Mouse (Mus musculus): ENCODE results near the gene Abcc2. TPM values are rescaled to one million over a fixed set of nuclear protein-coding genes. Genes with fewer than 3 reads are reported as not detected.

The Abcc2 gene
- total and polyA plus RNA-seq, 2 experiments from 2014 or later, result not detected

- Histone ChIP-seq H3K27me3 (ENCODE audit: control insufficient read depth, insufficient read depth, low read length) (no peaks in the 10 kb centered on the region), H3K27ac (ENCODE audit: low read depth) (no peak overlapping the region), H3K9me3 (replicated peaks; ENCODE audit: control insufficient read depth, low read length) (no peaks in the 10 kb centered on the region), H3K4me2 (ENCODE audit: low read depth, low read length) (no peak overlapping the region), H3K36me3 (replicated peaks; ENCODE audit: control insufficient read depth, insufficient read depth, low read length) (no peaks in the 10 kb centered on the region), H3K4me1 (ENCODE audit: control insufficient read depth, insufficient read depth) (no peaks in the 10 kb centered on the region), H3K9ac (replicated peaks; ENCODE audit: low read depth, low read length) (no peak overlapping the region), H3K4me3 (ENCODE audit: low read depth, low read length) (no peak overlapping the region)
- ATAC-seq (ENCODE audit: insufficient read depth, low read depth), result no peak
- DNase-seq (ENCODE audit: low spot score), result no peak
- TF ChIP-seq CTCF (IDR thresholded peaks at IDR 0.05; ENCODE audit: low read depth) (no peak), EP300 (IDR thresholded peaks at IDR 0.05; ENCODE audit: low read depth) (no peak)
- 67% methylated on average over 5 of the region's 5 CpGs for WGBS
These were observed 1.6 kb upstream of the Abcc2 start for GRCm38 (mm10) chr19:43780391-43780790.

- TF ChIP-seq CTCF (IDR thresholded peaks at IDR 0.05; ENCODE audit: low read depth), result no peak
- TF ChIP-seq EP300 (IDR thresholded peaks at IDR 0.05; ENCODE audit: low read depth), result no peak
These were observed 2.8 kb downstream of the Abcc2 start for GRCm38 (mm10) chr19:43784761-43785160.

GRCm38 (mm10) chr19:43786249-43787026 lies 4.4 kb downstream of the Abcc2 start:
- 71% methylated on average over 13 of the region's 13 CpGs for WGBS
- TF ChIP-seq CTCF (IDR thresholded peaks at IDR 0.05; ENCODE audit: low read depth) (no peak), EP300 (IDR thresholded peaks at IDR 0.05; ENCODE audit: low read depth) (no peak)
- Histone ChIP-seq H3K9me3 (replicated peaks; ENCODE audit: control insufficient read depth, low read length) (no peaks in the 10 kb centered on the region), H3K4me2 (ENCODE audit: low read depth, low read length) (no peak overlapping the region), H3K27ac (ENCODE audit: low read depth) (no peak overlapping the region), H3K36me3 (replicated peaks; ENCODE audit: control insufficient read depth, insufficient read depth, low read length) (no peaks in the 10 kb centered on the region), H3K4me3 (ENCODE audit: low read depth, low read length) (no peak overlapping the region), H3K4me1 (ENCODE audit: control insufficient read depth, insufficient read depth) (no peaks in the 10 kb centered on the region), H3K27me3 (ENCODE audit: control insufficient read depth, insufficient read depth, low read length) (no peaks in the 10 kb centered on the region), H3K9ac (replicated peaks; ENCODE audit: low read depth, low read length) (no peak overlapping the region)
- ATAC-seq (ENCODE audit: insufficient read depth, low read depth) (no peak), DNase-seq (ENCODE audit: low spot score) (no peak)

More at GRCm38 (mm10) chr19:43784761-43785160, 2.8 kb downstream of the Abcc2 start:
- no peak for ATAC-seq (ENCODE audit: insufficient read depth, low read depth)
- H3K9me3 ChIP-seq (replicated peaks; ENCODE audit: control insufficient read depth, low read length), result no peaks in the 10 kb centered on the region
- H3K4me2 ChIP-seq (ENCODE audit: low read depth, low read length), result no peak overlapping the region
- H3K9ac ChIP-seq (replicated peaks; ENCODE audit: low read depth, low read length), result no peak overlapping the region
- H3K36me3 ChIP-seq (replicated peaks; ENCODE audit: control insufficient read depth, insufficient read depth, low read length), result no peaks in the 10 kb centered on the region
- WGBS, result 65% methylated on average over 8 of the region's 8 CpGs
- no peaks in the 10 kb centered on the region for H3K27me3 ChIP-seq (ENCODE audit: control insufficient read depth, insufficient read depth, low read length)
- no peak overlapping the region for H3K4me3 ChIP-seq (ENCODE audit: low read depth, low read length)
- no peaks in the 10 kb centered on the region for H3K4me1 ChIP-seq (ENCODE audit: control insufficient read depth, insufficient read depth)
- no peak overlapping the region for H3K27ac ChIP-seq (ENCODE audit: low read depth)
- DNase-seq (ENCODE audit: low spot score), result no peak

GRCm38 (mm10) chr19:43789817-43790216 lies 7.8 kb downstream of the Abcc2 start:
- no peak for DNase-seq (ENCODE audit: low spot score)
- H3K27me3 ChIP-seq (ENCODE audit: control insufficient read depth, insufficient read depth, low read length), result no peaks in the 10 kb centered on the region
- no peak overlapping the region for H3K27ac ChIP-seq (ENCODE audit: low read depth)
- 80% methylated on average over 7 of the region's 7 CpGs for WGBS
- TF ChIP-seq EP300 (IDR thresholded peaks at IDR 0.05; ENCODE audit: low read depth) (no peak), CTCF (IDR thresholded peaks at IDR 0.05; ENCODE audit: low read depth) (no peak)
- no peak for ATAC-seq (ENCODE audit: insufficient read depth, low read depth)
- no peaks in the 10 kb centered on the region for H3K36me3 ChIP-seq (replicated peaks; ENCODE audit: control insufficient read depth, insufficient read depth, low read length)
- no peak overlapping the region for H3K4me3 ChIP-seq (ENCODE audit: low read depth, low read length)
- H3K4me1 ChIP-seq (ENCODE audit: control insufficient read depth, insufficient read depth), result no peaks in the 10 kb centered on the region
- no peak overlapping the region for H3K4me2 ChIP-seq (ENCODE audit: low read depth, low read length)
- H3K9me3 ChIP-seq (replicated peaks; ENCODE audit: control insufficient read depth, low read length), result no peaks in the 10 kb centered on the region
- H3K9ac ChIP-seq (replicated peaks; ENCODE audit: low read depth, low read length), result no peak overlapping the region

DNA sequence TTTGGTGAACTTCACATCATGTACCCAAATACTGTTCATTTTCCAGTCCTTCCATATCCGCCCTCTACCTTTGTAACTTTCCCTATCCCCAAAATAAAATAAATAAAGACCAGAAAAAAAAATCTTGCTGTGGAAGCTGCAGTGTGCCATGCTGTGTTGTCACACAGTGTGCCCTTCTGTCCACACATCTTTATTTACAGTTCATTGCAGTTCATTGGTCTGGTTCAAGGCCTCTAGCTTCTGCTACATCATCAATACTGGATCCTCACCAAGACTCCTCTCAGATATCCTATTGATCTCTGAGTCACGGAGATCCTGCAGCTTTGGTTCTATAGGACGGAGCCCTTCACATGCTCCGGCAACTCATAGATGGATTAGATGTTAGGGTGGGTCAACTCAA lies 10.5 kb downstream of the Abcc2 start:
- Histone ChIP-seq H3K9me3 (replicated peaks; ENCODE audit: control insufficient read depth, low read length) (no peaks in the 10 kb centered on the region), H3K4me2 (ENCODE audit: low read depth, low read length) (no peak overlapping the region), H3K9ac (replicated peaks; ENCODE audit: low read depth, low read length) (no peak overlapping the region), H3K36me3 (replicated peaks; ENCODE audit: control insufficient read depth, insufficient read depth, low read length) (no peaks in the 10 kb centered on the region), H3K4me1 (ENCODE audit: control insufficient read depth, insufficient read depth) (no peaks in the 10 kb centered on the region), H3K27me3 (ENCODE audit: control insufficient read depth, insufficient read depth, low read length) (no peaks in the 10 kb centered on the region), H3K4me3 (ENCODE audit: low read depth, low read length) (no peak overlapping the region), H3K27ac (ENCODE audit: low read depth) (no peak overlapping the region)
- no peak for DNase-seq (ENCODE audit: low spot score)
- no peak for ATAC-seq (ENCODE audit: insufficient read depth, low read depth)
- TF ChIP-seq EP300 (IDR thresholded peaks at IDR 0.05; ENCODE audit: low read depth) (no peak), CTCF (IDR thresholded peaks at IDR 0.05; ENCODE audit: low read depth) (no peak)
- WGBS, result 85% methylated on average over 4 of the region's 4 CpGs

GRCm38 (mm10) chr19:43793951-43794350 lies 12.0 kb downstream of the Abcc2 start:
- 90% methylated on average over 1 of the region's 1 CpGs for WGBS
- Histone ChIP-seq H3K9me3 (replicated peaks; ENCODE audit: control insufficient read depth, low read length) (no peaks in the 10 kb centered on the region), H3K27ac (ENCODE audit: low read depth) (no peak overlapping the region), H3K36me3 (replicated peaks; ENCODE audit: control insufficient read depth, insufficient read depth, low read length) (no peaks in the 10 kb centered on the region), H3K27me3 (ENCODE audit: control insufficient read depth, insufficient read depth, low read length) (no peaks in the 10 kb centered on the region), H3K4me1 (ENCODE audit: control insufficient read depth, insufficient read depth) (no peaks in the 10 kb centered on the region), H3K9ac (replicated peaks; ENCODE audit: low read depth, low read length) (no peak overlapping the region), H3K4me3 (ENCODE audit: low read depth, low read length) (no peak overlapping the region), H3K4me2 (ENCODE audit: low read depth, low read length) (no peak overlapping the region)
- TF ChIP-seq CTCF (IDR thresholded peaks at IDR 0.05; ENCODE audit: low read depth), result no peak
- TF ChIP-seq EP300 (IDR thresholded peaks at IDR 0.05; ENCODE audit: low read depth), result no peak
- ATAC-seq (ENCODE audit: insufficient read depth, low read depth) (no peak), DNase-seq (ENCODE audit: low spot score) (no peak)

Measured in heart, postnatal 0 days (tissue).